Mouse (Mus musculus) bone marrow, adult 2 months (tissue): Measurements from ENCODE around the gene Pcsk2.

Experiments
- CTCF ChIP-seq: fragments of 200-500 bp; IDR thresholded peaks from 2 replicates; pipeline ENCODE4 v1.5.1; 2011; ENCODE audit warnings: low read length, control low read depth; ENCODE audit not compliant: control insufficient read depth, insufficient read depth
- POLR2A ChIP-seq: fragments of 200-500 bp; IDR thresholded peaks from 2 replicates; pipeline ENCODE4 v1.6.1; 2011; ENCODE audit warnings: low read depth, mild to moderate bottlenecking, control low read depth, low read length, borderline replicate concordance; ENCODE audit not compliant: control insufficient read depth

DNA sequence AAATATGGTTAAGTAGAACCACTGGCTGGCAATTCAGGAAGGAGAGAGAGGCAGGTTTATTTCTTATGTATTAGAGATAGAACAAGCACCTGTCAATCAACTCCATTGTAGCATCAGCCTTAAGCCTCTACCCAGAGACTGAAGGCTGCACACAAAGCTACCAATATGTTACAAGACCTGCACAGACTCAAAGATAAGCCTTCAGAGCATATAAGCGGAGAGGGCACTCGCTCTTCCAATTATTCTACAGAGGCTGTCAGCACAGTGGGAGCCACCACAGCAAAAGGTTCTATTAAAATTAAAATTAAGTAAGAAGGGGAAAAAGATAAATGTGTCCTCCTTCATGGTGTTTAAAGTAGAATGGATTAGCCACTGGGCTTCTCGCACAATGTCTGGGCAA, 43.8 kb upstream of the Pcsk2 start:
- no peak for TF ChIP-seq POLR2A
- TF ChIP-seq CTCF: no peak
